Mouse (Mus musculus): ENCODE data around the gene Cog7.

- TF ChIP-seq CTCF (IDR thresholded peaks at IDR 0.05; ENCODE audit: low read depth) = no peak
- TF ChIP-seq EP300 (optimal IDR thresholded peaks at IDR 0.05) = no peak
These were observed 101.3 kb downstream of the Cog7 start for GRCm38 (mm10) chr7:121880246-121880645.

All from stomach, postnatal 0 days (tissue).